Mouse (Mus musculus) heart, postnatal 25 days (tissue): Measurements from ENCODE around the gene Tom1. TPM values are rescaled to one million over a fixed set of nuclear protein-coding genes. Genes with fewer than 3 reads are reported as not detected.

ENCODE experiments used
- DNase-seq: peaks from one replicate; pipeline ENCODE4 v3.0.0; 2022; ENCODE audit warnings: low spot score
- intact Hi-C: fragments of 180-260 bp; cut with DNase I; formaldehyde crosslinking; loops from one replicate; pipeline ENCODE4 v1.15.1; 2025
- total RNA-seq, 2 experiments: library from RNA; stranded (reverse); gene quantifications; 2 replicates each; pipeline ENCODE4 v1.2.3; 2021

Gene Tom1
- total RNA-seq, 2 experiments from 2014 or later, result 56.2 to 63.1 TPM

DNA sequence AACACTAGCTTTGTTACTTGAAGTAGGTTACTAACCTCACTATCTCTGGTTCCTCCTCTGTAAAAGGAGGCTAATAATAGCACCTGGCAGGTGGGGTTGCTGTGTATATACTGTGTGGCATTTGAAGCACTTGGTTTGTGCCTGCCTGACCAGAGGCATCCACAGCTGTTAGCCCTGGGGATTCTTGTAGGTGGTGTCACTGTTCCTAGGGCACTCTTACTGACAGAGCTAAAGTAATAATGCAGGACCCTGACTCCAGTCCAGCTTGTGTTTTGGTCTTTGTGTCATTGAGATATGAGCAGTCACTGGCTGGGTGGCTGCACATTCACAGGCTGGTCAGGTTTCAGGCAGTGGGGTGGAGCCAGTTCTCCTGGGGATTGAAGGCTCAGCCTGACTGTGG, 5.0 kb downstream of the Tom1 start:
- intact Hi-C loops, result no loop called here
- peak; percentile 17 for DNase-seq

DNA sequence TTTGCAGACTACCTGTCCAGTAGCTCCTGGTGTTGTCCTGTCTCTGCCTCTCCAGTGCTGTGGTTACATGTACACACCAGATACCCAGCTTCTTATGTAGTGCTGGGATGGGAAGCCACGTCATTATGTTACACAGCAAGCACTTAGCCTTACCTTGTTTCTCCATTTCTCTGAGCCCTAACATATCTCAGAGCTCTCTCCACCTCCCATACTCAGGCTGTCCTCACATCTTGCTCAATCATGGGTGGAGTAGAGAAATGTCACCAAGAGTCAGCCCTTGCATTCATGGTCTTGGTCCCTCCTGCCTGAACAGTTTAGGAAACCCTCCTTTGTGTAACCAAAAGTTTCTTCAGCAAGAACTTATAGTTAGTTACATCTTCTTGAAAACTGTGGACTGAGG, 6.2 kb downstream of the Tom1 start:
- DNase-seq, result no peak
- intact Hi-C loops, result no loop called here

GRCm38 (mm10) chr8:75042171-75042570, 8.7 kb downstream of the Tom1 start:
- intact Hi-C loops, result no loop called here
- no peak for DNase-seq

GRCm38 (mm10) chr8:75042974-75043373, 9.5 kb downstream of the Tom1 start:
- no peak for DNase-seq
- intact Hi-C loops, result no loop called here

GRCm38 (mm10) chr8:75046303-75046702, 12.8 kb downstream of the Tom1 start:
- no peak for DNase-seq
- intact Hi-C loops, result no loop called here

DNA sequence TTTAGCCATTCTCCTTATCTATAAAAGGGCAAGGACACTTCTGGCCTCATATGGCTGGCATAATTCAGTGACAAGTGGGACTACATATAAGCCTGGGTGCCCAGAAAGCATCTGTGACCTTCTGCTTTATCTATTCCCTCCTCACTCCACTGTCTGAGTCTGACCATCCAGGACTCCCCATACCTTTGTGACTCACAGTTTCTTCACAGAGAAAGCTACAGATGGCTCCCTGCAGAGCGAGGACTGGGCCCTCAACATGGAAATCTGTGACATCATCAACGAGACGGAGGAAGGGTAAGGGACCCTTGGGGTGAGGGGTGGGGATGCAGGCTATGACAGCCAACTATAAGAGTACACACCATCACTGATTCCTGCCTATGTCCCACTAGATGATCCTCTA, 14.3 kb downstream of the Tom1 start:
- intact Hi-C loops, result no loop called here
- no peak for DNase-seq

DNA sequence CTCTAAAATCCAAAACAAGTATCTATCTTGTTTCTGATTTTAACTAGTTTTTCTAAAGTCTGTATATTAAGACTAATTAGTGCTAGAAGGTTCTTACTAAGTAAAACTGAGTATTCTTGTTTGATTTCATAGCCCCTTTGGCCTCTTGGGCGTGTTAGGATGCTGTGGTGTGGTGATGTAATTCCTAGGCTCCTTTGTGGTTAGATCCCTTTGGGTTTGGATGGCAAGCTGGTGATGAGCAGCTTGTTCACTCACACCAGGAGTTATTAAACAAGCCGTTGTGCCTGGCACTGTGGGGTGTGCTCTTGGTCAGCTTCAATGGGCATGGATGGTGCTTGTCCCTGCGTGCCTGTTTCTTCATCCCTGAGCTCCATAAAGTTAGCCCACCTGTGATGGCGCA, 19.8 kb downstream of the Tom1 start:
- no peak for DNase-seq

DNA sequence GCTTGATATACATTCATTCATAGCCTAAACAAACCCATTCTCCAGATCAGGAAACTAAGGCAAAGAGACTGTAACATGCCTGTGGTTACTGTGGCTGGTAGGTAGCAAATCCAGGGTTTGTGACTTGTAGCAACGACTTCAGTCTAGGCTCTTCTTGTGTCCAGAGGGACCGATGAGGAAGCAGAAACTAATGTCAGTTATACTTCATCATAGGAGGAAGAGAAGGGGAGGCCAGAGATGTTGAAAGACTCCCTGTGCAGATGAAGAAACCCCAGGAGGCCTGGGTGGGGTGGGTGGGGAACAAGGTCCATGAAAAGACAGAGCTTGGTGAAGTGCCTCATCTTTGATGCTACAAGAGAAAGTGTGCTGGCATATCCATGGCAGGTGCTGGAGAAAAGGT, 22.2 kb downstream of the Tom1 start:
- DNase-seq, result no peak
- intact Hi-C loops, result no loop called here

More for the DNA sequence above, 19.8 kb downstream of the Tom1 start:
- intact Hi-C loops, result no loop called here

DNA sequence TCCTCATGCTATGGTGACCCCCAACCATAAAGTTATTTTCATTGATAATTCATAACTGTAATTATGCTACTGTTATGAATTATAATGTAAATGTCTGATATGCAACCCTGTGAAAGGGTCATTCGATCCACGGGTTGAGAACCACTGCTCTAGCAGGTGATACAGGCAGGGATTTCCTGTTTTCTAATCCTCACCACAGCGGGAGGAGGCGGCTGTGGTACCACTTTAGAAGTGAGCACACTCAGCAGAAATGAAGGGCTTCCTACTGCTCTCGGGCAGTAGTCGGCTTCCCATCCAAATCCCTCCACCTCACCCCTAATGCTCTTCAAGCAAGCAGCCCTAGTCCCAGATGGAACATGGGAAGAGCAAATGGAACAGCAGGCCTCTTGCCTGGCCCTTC, 26.5 kb downstream of the Tom1 start:
- intact Hi-C loops, result no loop called here
- DNase-seq, result no peak

- DNase-seq, result no peak
- intact Hi-C loops, result no loop called here
Measured at GRCm38 (mm10) chr8:75060815-75061214, 27.3 kb downstream of the Tom1 start.

DNA sequence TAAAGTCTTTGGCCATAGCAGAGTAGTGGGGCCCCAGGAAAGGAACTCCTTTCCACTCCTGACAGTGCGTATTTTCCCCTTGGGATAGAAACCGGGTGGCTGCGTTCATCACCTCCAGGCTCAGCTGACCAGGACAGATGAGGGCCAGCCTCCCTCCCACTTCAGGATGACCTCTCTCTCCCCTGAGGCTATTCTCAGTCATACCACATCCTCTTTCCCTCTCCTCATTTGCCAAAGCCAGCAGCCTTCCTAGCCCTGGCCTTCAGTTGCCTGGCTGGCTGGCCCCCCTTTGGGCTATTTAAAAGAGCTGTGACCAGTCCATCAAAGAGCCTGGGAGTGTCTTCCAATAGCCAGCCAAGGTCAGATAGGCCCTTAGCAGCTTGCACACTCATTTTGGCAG, 29.8 kb downstream of the Tom1 start:
- intact Hi-C loops, result no loop called here
- peak; percentile 39 for DNase-seq

GRCm38 (mm10) chr8:75064790-75065189, 31.3 kb downstream of the Tom1 start:
- intact Hi-C loops, result no loop called here
- DNase-seq, result no peak

DNA sequence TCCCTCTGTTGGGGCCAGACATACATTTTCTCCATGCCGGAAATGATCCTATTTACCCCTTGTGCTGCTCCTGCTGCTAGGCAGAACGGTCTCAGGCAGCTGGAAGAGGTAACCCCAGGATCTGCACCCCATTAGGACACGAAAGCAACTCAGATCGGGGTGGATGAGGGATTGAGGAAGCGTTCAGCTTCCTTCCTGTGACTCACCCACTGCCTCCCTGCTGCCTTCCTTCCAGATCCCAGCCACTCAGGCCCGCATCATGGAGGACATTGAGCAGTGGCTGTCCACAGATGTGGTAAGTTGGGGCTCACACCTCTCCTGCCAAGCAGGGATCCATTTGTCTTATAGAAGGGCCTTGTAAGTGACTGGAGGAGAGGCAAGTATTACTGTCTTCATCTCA, 33.8 kb downstream of the Tom1 start:
- intact Hi-C loops, result no loop called here

DNA sequence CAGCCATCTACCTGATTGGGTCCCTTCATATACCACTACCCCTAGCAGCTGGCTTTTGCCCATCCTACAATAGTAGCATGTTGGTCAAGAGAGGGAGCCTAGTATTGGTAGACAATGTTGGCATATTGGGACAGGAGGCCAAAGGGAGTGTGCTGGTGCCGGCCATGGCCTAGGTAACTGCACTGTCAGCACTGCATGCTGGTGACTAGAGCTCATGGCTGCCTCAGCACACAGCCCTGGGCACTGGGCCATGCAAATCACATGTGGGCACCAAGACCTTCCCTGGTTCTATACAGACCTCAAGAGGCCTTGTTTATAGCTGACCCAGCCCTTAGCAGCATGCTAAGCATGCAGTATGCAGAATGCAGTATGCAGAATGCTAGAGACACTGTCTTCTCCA, 36.8 kb downstream of the Tom1 start:
- intact Hi-C loops, result loop anchor here (2.0 to 5.0 kb wide), 2 partner anchors 147 to 202 kb away; no protein-coding TSS in a partner anchor

More for the DNA sequence above, 33.8 kb downstream of the Tom1 start:
- DNase-seq, result no peak

GRCm38 (mm10) chr8:75071627-75072346, 38.3 kb downstream of the Tom1 start:
- peak; percentile 56 for DNase-seq
- intact Hi-C loops, result loop anchor here (1.0 to 5.0 kb wide), 3 partner anchors 37 to 201 kb away; no protein-coding TSS in a partner anchor

More for the DNA sequence above, 36.8 kb downstream of the Tom1 start:
- DNase-seq, result no peak

GRCm38 (mm10) chr8:75074876-75075275, 41.4 kb downstream of the Tom1 start:
- intact Hi-C loops, result loop anchor here (5.0 kb wide), 1 partner anchor 197 kb away; no protein-coding TSS in a partner anchor
- no peak for DNase-seq

DNA sequence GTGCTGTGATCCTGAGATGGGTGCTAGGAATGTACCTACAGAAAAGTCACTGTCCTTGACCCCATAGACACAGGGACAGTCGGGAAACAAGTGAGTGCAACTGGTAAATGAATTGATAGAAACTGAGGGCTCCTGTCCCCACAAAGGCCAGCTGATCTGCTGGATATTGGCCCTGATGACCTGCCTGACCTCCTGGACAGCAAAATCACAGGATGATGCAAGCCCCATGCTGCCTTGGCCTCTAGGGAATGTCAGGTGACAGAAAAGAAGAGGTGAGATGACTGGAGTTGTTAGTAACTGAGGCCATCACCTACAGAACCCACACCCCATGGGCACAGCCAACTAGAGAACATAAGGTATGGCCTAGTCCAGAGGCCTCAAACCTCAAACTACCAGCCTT, 44.7 kb downstream of the Tom1 start:
- DNase-seq, result no peak
- intact Hi-C loops, result loop anchor here (2.0 kb wide), 1 partner anchor 17 kb away; no protein-coding TSS in a partner anchor

- intact Hi-C loops, result loop anchor here (2.0 kb wide), 1 partner anchor 16 kb away; no protein-coding TSS in a partner anchor
- no peak for DNase-seq
Measured at GRCm38 (mm10) chr8:75078851-75079250, 45.3 kb downstream of the Tom1 start.

GRCm38 (mm10) chr8:75081364-75082040, 48.0 kb downstream of the Tom1 start:
- no peak for DNase-seq
- intact Hi-C loops, result no loop called here

DNA sequence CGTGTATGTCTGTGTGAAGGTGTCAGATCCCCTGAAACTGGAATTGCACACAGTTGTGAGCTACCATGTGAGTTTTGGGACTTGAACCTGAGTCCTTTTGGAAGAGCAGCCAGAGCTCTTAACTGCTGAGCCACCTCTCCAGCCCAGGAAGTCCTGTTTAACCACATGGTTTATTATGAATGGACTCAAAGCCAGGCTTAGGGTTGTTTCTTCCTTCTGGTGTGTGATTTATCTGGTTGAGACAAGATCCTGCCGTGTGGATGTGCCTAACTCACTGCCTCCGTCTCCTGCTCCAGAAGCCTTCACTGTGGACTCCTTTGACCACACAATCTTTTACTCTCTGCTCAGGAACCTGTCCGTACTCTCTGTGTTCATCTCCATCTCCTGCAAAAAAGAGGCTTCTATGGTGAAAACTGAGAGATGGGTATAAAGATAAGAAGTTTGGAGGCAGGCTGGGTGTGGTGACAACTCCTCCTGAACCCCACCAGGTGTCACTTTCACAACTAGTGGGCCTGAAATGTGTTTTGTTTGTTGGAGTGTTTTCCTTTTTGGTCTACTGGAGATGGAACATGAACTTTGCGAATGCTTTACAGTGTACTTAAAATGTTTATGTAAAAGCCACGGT, 48.8 kb downstream of the Tom1 start:
- DNase-seq, result no peak
- intact Hi-C loops, result no loop called here

GRCm38 (mm10) chr8:75083846-75084245, 50.3 kb downstream of the Tom1 start:
- peak; percentile 88 for DNase-seq
- intact Hi-C loops, result no loop called here
